Mouse (Mus musculus) adrenal gland, postnatal 36 days (tissue): Measurements from ENCODE around the gene Pla2g12b. TPM values are rescaled to one million over a fixed set of nuclear protein-coding genes. Genes with fewer than 3 reads are reported as not detected.

Source experiments
- DNase-seq, 2 experiments: peaks; one replicate each; pipeline ENCODE4 v3.0.0; 2021; ENCODE audit warnings: mixed read lengths in 1 of 2
- total RNA-seq, 2 experiments: library from RNA; stranded (reverse); gene quantifications; 2 replicates each; pipeline ENCODE4 v1.2.3; 2021

The Pla2g12b gene
- total RNA-seq, 2 experiments from 2014 or later, result not detected

DNA sequence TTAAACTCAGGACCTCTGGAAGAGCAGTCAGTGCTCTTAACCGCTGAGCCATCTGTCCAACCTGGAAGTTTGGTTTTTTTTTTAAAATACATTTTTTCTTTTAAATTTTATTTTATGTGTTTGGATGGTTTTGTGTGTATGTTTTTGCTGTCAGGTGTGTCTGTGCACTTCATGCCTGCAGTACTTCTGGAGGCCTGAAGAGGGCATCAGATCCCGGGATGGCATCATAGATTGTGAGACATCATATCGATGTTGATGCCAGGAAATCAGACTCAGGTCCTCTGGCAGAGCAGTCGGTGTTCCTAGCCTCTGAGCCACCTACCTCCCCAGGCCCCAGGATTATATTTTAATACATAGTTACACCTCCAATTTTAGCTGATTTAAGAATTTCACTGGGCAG, 10.3 kb downstream of the Pla2g12b start:
- no peak for DNase-seq

DNA sequence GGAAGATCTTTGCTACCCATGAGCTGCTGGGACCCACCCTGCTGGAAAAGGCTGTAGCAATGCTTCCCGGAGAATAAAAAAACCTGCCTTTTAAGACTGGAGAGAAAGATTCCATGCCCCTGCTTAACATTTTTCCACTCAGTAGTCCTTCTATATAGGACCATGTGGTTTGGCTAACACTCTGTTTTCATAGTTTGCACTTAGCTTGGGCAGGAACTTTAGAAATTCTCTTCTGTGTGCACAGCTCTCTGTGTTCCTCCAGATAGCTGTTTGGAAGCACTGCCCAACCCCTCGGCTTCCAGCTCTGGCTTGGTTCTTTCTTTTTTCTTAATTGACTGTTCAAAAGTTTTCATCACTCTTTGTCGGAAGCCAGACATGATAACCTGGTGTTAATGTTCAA, 13.2 kb downstream of the Pla2g12b start:
- DNase-seq, result no peak

DNA sequence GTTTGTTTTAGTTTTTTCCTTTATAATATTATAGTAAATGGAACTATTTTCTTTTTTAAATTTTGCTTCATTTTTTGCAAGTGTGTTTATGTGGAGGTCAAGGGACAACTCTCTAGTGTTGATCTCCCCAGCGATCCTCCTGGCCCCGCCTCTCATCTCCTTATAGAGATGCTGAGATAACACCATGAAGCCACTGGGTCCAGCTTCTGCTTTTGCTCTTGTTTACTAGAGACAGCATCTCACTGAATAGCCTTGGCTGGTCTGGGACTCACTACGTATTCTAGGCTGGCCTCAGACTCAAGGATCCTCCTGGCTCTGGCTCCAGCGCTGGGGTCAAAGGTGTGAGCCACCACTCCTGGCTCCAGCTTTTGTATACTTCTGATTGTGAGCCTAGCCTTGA, 16.1 kb downstream of the Pla2g12b start:
- no peak for DNase-seq

DNA sequence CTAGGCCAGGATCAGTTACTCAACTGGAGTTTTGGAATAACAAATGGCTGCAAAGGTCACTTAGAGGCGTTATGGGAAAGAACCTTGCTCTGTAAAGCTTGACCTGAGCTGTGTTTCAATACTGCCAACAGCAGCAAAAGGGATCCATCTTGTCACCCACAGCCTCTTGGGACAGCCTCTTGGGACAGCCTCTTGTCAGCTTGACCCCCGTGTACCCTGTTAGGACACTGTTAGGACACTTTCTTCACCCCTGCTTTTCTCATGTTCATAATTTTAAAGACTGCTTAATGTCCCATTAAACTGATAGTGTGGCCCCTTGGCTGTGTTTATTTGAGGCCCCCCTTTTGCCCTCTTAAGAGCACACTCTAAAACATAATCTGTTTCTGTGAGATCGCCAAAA, 21.0 kb downstream of the Pla2g12b start:
- DNase-seq, result no peak

DNA sequence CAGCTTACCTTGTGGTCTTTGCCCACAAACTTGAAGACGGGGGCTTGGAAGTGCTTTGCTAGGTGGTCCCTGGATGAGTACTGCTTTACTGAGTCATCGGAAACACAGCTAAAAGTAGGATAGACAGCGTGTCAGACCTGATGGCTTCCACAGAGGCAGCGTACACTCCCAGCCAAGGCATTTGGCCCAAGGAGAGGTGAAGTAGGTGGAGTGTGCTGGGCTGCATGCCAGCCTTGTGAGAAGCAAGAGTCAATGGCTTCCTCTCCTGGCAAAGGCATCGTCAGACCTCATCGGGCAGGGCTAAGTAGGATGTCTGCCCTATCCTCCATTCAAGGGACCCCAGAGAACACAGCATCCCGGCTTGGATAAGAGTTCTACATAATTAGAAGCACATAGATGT, 21.9 kb downstream of the Pla2g12b start:
- peak; percentile 49 to 76 for DNase-seq

DNA sequence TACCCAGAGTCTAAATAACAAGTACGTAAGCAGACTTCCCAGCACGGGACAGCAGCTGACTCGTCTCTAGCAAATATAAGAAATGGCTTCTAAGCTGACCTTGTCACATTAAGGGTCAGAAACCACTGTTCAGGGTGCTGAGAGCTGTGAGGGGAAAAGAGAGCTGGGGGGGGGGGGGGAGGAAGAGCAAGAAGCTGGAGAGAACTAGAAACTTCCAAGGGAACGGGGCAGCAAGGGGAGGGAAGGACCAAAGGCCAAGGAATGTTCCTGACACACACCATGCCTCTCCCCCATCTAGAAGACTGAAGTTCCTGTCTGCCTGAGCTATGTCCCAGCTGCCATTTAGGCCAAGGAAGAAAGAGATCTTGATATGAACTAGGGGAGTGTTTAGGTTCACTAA, 22.9 kb downstream of the Pla2g12b start:
- no peak for DNase-seq

DNA sequence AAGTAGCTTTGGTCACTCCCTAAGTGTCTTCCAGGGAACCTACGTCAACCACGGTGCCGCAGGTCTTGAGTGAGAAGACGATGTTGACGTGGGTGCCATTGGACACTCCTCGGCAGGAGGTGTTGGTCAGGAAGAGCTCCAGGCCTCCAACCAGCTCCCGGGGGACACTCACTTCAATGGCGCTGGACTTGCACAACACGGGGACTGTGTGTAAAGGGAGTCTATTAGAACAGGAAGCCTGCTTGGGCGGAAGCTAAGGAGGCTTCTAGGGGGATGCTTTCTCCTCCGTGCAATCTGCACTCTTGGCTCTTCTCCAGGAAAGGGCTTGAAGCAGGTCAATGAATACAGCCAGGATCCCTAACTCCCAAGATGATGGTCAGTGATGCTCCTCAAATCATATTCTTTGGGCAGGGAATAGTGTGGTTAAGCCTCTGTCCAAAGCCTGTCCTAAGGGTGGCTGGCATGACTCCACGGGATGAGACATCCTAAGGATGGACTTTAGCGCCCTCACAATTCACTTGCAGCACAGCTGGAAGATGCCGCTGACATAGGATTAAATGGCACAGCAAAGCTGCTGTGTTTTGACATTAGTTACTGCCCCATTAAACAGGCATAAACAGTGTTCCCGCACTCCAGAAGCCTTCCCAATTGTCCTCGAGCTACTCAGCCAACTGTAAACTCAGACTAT, 26.1 kb downstream of the Pla2g12b start:
- peak in 1 of 2 experiments; percentile 23 for DNase-seq

DNA sequence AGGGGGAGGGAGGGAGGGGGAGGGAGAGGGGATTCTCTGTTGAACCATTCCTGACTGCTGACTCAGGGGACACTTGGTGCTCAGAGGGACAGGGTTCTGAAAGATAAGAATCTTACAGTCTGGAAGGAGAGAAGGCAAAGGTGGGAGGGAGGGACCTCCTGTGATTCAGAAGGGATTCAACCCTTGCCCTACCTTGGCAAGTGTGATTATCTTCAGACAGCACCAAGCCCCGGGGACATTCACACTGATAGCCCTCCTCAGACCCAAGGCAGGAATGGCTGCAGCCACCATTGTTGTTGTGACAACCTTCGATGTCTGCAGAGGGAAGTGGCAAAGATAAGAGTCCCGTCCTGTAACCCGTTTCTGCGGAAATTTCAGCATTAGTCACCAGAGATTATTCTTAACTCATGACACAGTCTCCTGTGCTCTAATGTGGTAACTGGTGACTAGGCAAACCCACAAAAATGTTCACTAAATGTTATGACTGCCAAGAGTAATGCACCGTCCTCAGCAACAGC, 27.3 kb downstream of the Pla2g12b start:
- peak; percentile 23 to 39 for DNase-seq

DNA sequence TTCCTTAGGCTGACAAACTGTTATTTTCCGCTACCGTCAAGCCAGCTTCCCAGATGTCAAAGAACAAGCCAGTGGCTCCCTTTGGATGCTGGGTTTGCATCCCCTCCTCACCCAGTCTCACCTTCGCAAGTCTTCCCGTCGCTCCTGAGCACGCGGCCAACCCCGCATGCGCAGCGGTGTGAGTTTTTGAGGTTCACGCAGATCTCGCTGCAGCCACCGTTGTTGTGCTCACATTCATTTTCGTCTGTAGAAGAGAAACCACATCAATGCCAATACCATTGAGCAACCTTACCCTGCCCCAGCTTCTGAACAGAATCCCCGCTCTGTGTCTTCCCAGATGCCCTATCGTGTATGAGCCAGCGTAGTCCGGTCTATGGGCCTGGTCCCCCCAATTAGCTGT, 32.3 kb downstream of the Pla2g12b start:
- no peak for DNase-seq

DNA sequence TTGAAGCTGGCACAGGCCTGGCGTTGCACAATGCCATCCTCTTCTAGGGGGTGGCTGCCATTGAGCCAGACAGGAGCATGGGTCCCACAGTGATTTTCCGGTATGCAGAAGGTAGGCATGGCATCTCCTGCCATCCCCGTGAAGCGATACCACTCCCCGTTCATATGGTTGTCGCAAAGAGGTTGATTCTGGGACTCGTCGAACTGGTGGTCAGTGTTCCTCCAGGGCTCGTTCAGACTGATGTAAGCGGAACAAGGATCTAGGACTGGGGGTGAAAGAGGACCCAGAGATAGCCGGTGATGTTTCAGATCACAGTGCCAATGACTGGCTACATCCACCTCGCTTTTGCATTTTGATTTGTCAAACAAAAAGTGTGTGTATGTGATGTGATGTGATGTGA, 35.2 kb downstream of the Pla2g12b start:
- no peak for DNase-seq

DNA sequence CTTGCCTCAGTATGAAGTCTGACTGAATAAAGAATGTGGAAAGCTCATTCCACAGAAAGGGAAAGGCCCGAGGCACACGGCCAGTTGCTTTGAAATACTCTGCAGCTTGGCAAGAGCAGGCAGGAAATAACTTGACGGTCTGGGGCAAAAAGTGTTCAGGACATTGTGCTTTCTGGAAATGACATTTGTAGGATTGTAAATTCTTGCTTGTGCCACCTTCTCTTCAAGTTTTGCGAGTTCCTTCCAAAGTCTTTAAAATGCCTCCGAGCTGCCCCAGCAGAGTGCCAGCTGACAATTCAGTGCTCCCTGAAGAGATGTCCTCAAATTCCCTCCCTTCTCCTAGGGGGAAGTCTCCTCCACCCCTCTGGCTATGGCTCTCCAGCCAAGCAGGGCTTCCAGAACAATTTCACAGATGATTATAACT, 36.1 kb downstream of the Pla2g12b start:
- DNase-seq, result peak; percentile 36 to 64

DNA sequence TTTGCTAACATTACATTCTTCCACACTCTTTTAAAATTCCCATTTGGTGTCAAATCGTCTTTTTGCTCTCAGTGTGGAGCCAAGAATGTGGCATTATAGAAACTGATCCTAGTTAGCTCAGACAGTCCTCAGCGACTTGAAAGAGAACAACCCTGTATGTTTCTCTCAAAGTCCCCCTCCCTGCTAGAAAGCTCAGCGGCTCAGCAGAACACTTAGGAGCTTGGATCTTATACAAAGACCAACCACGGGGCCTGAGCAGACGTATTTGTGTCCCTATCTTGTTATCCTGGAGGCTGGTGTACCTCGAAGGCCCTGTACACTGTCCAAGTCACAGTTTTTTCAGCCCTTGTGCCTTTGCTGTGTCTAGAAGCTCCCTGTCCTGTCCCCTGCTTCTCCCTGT, 36.7 kb downstream of the Pla2g12b start:
- no peak for DNase-seq

DNA sequence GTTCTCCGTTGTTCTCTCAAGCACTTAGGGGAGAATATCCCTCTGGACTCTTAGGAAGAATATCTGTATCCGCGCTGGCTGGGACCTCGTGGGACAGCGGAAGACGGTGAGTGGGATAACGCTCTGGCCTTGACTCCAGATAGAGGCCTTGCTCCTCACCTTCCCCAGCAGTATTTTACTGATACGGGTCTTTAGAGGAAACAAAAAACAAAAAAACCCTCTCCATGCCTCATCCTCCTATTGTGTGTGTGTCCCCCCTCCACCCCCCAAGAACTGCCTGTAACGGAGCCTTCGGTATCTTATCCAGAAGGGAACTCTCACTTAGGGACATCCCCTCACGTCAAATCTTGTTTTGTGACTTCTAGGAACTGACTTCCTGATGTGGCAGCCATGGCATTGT, 38.3 kb downstream of the Pla2g12b start, which contains the start of gene Oit3:
Oit3 (minus strand) TSS at position 44 of the 400 bp plus-strand sequence.
- DNase-seq, result no peak

DNA sequence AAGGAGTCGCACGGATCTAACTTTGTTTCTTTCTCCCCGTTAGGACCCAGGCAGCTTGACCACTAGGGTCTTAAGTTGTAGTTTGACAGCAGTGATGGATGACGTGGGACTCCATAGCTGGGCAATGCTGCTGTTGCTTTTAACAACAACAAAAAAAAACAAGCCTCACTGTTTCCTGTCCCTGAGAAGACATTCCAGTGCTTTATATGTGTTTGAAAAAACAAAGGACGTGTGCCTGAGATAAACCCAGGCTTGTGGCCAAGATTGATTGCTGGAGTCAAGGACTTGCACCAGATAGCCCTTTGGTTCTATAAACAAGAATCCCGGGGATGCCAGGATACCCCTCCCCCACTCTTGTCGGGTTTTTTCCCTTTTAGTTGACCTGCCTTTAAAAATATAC, 39.8 kb downstream of the Pla2g12b start:
- DNase-seq, result peak; percentile 43 to 79

DNA sequence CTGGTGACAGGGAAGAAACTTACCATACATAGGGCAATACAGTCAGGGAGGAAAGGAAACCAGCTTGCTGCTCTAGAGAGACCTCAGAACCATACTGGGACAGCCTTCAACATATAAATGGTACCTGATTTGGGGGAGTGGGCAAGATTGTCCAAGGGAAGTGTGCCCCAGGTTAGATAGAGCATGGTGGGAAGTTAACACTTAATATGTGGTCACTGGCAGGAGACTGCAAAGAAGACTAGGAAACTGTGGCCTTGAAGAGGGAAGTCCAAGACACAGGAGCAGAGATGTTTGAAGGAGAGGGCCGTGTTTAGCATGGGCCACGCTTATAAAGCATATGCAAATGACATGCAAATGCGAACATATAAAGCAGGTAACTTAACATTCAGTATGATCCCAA, 40.6 kb downstream of the Pla2g12b start:
- DNase-seq, result no peak

DNA sequence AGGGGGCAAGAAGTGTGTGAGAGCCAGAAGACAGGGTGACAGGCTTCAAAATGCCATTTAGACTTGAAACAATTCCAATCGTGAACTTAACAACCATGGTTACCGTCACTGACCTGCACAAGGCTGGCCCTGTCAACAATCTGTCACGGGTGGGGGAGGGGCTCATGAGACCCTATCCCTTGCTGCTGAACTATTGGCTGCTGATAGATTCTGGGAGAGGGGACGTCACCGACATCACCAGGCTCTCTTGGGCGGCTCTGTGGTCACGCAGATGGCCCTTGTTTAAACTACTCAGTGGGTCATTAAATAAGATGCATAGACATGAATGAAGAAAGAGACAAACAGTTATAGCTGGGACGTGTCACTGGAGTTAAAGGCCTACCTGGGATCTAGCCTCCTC, 41.2 kb downstream of the Pla2g12b start:
- DNase-seq, result no peak

DNA sequence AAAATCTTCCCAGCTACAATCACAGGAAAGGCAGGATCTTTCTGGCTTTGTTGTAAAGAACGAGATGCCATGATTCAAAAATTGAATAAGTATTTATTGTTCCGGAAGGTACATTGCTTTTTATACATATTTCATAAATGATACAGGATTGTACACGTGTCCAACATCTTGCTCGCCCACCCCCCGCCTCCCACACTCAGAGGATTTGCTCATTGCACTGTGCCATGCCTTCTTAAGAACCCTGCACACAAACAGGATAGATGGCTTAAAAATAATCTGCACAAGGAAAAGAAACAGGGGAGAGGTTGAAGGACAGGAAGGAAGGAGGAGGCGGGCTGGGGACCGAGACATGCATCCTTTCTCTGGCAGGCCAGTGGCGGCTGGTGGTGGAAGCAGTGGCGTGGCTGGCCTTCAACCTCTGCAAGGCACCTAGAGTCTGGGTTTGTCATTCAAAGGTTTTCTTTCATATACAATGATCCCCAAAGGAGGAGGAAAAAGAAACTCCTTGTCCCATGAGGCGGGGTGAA, 43.5 kb downstream of the Pla2g12b start:
- DNase-seq, result peak; percentile 37 to 45

DNA sequence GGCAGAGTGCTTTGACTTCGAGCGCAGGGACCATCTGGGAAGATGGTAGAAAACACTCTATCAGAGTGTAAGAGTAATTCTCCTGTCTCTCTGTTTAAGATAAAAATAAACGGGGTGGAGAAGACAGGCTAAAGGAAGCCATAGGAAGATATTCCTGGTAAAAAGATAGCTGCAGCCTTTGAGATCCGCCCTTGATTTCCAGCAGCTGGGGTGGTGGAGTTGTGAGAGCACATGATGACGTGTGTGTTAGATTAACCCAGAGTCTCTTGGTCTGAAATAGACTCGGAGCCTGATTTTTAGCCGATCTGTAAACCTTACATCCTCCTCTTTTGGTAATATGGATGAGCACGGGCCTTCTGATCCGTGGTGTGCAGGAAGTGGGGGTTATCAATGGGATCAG, 44.1 kb downstream of the Pla2g12b start:
- DNase-seq, result no peak

DNA sequence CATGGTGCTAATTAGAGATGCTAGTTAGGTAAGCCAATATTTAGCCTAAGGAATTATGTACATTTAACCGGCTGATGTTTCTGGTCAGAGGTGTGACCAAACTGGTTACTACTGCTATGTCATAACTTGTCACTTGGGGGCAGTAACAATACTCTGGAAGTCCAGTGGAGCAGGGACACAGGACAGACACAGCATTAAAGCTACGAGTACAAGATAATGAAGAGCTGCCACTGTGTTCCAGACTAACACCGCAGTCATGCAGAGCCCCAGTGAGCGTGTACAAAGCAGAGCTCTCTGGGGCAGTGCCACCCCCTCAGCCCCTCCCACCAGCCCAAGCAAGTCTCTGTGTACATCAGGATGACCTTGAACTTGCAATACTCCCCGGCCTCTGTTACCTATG, 48.4 kb downstream of the Pla2g12b start:
- DNase-seq, result peak in 1 of 2 experiments; percentile 28

DNA sequence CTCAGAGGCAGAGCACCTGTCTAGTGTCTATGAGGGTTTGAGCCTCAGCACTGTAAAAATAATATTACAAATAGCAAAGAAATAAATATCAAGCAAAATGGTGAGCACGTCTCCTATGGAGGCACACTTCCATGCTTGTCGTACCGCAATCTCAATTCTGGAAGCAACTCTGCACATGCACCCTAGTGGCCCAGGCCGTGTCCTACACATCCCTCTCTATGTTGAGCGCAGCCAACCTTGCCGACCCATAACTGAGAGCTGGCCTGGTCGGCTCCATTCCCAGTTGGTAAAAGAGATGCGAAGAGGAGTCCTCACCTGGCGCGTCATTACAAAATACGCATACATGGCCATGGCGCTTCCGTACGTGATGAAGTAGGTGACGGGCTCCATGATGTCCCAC, 51.2 kb downstream of the Pla2g12b start:
- no peak for DNase-seq

DNA sequence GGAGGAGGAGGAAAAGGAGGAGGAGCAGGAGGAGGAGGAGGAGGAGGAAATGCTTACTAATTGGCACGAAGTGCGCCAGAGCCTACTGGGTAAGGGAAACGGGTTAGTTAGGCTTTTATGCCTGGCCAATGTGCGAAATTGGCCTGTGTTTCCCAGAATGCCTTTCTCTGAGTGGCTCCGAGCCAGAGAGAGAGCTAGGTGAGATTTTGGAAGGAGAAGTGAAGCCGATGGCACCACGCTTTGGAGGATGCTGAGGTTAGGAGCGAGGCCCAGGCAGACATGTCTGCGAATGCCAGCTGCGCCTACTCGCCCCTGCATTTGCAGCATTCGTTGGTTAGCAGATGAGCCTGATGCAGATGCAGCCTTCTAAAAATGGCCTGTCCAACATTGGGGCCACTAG, 56.3 kb downstream of the Pla2g12b start:
- DNase-seq, result no peak

DNA sequence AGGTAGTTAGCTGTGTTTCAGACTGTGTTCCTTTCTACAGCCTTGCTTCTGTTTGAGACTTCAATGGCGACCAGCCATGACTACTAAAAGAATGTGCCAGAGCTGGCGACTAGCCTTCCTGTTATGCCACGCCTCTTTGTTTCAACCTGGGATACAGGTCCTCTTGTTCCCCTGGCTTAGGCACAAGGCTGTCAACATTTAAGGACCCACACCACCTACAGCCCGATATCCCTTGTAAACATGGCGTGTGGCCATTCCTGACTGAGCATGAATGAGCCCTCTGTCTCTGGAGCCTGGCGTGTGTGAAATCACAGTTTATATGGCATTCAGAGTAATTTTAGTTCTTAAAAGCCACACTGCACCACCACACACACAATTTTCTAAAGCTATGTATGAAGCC, 58.8 kb downstream of the Pla2g12b start:
- no peak for DNase-seq

DNA sequence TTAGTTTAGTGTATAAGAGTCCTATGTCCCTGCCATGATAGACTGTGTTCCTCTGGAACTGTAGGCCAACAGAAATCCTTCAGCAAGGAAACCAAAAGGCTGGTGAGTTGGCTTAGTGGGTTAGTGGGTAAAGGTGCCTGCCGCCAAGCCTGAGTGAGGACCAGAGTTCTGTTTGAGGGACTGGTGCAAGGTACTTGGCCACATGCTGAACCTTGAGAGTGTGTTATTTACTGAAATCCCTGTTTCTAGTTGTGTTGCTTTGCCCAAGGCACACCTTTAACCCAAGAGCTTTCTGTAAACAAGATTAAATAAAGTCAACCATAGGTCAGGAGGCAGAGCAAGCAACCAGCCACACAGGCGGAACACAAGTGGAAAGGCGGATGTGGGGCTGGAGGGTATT, 62.1 kb downstream of the Pla2g12b start:
- no peak for DNase-seq

DNA sequence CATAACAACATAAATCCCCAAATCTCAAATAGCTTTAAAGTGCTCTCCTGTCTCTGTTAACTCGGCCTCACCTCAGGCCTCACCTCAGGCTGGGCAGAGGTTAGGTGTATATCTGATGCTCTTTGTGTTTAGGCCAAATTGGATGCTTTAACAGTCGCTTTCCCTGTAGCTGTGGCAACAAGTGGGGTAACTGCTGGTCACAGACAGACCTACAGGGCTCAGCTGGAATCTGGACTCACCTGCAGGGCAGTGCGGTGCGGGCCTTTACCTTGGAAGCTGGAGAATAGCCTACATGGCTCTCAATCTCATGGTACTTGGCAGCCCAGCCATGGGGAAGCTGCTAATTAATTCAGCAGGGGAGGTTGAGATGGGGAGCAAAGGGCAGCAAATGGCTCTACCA, 63.2 kb downstream of the Pla2g12b start:
- no peak for DNase-seq
